Mouse (Mus musculus) forebrain, embryonic 10.5 days (tissue): ENCODE measurements around the gene Map3k6. TPM values are rescaled to one million over a fixed set of nuclear protein-coding genes. Genes with fewer than 3 reads are reported as not detected.

ENCODE experiments used
- DNase-seq: peaks from one replicate; pipeline ENCODE4 v3.0.0-alpha.2; 2017; ENCODE audit warnings: low spot score; ENCODE audit errors: extremely low spot score
- H3K27ac ChIP-seq: fragments of 300-500 bp; sonication (generic); 2 replicates; pipeline ENCODE4 v1.5.1; 2016; ENCODE audit warnings: mild to moderate bottlenecking
- H3K27me3 ChIP-seq: fragments of 300-500 bp; sonication (generic); 2 replicates; pipeline ENCODE4 v1.6.1; 2016; ENCODE audit warnings: mild to moderate bottlenecking; ENCODE audit not compliant: poor library complexity, severe bottlenecking
- H3K36me3 ChIP-seq: fragments of 300-500 bp; sonication (generic); replicated peaks from 2 replicates; pipeline ENCODE4 v1.6.1; 2016; ENCODE audit warnings: mild to moderate bottlenecking, moderate library complexity
- H3K4me1 ChIP-seq: fragments of 300-500 bp; sonication (generic); 2 replicates; pipeline ENCODE4 v1.6.1; 2016
- H3K4me3 ChIP-seq: fragments of 300-500 bp; sonication (generic); 2 replicates; pipeline ENCODE4 v1.5.1; 2016; ENCODE audit warnings: mild to moderate bottlenecking, moderate library complexity
- H3K9me3 ChIP-seq: fragments of 300-500 bp; sonication (generic); 2 replicates; pipeline ENCODE4 v1.6.1; 2016; ENCODE audit warnings: mild to moderate bottlenecking, moderate library complexity
- whole genome bisulfite sequencing: fragments of 180-500 bp; shearing (Covaris S2); methylation state at CpG from one replicate; pipeline ENCODE4 v1.1.7; 2016; 5-methylcytosine and 5-hydroxymethylcytosine counted together
- microRNA-seq: library from miRNA; unstranded; fragments of <30 nt; microRNA quantifications from one replicate; pipeline ENCODE4, GENCODE M21; 2017
- polyA plus RNA-seq: library from polyadenylated mRNA; unstranded; fragments of >200 nt; fragmentation: Nextera tagmentation; extraction: Ambion mirVana; gene quantifications from 2 replicates; pipeline ENCODE4 v1.2.1, GENCODE M21; 2016

Gene Map3k6
- polyA plus RNA-seq, 1 experiment from 2014 or later, result 1.8 TPM

- peaks cover 21% of the 10 kb centered on the region for H3K27me3 ChIP-seq
- 0 out of 2 replicates have a peak overlapping the region, but pooled peaks have one; percentile 9 for H3K4me3 ChIP-seq
- 2% methylated on average over 5 of the region's 5 CpGs for WGBS
- peaks cover 47% of the 10 kb centered on the region for H3K4me1 ChIP-seq
- H3K9me3 ChIP-seq, result no peaks in the 10 kb centered on the region
- H3K27ac ChIP-seq, result 0 out of 2 replicates have a peak overlapping the region, but pooled peaks have one; percentile 20
- peak; percentile 75 for DNase-seq
- H3K36me3 ChIP-seq, result peaks cover 59% of the 10 kb centered on the region
These were observed 57.2 kb downstream of the Map3k6 start for GRCm38 (mm10) chr4:133297801-133298238.

GRCm38 (mm10) chr4:133298516-133299365 lies 58.1 kb downstream of the Map3k6 start:
- Histone ChIP-seq H3K36me3 (peaks cover 68% of the 10 kb centered on the region), H3K4me1 (peaks cover 38% of the 10 kb centered on the region), H3K27ac (peak overlapping the region; percentile 40; the same call in 1 of the 2 replicates), H3K9me3 (no peaks in the 10 kb centered on the region), H3K27me3 (peaks cover 15% of the 10 kb centered on the region), H3K4me3 (no peak overlapping the region; the same call in 1 of the 2 replicates)
- WGBS, result 29% methylated on average over 12 of the region's 12 CpGs
- no peak for DNase-seq

- peaks cover 72% of the 10 kb centered on the region for H3K36me3 ChIP-seq
- peaks cover 5% of the 10 kb centered on the region for H3K27me3 ChIP-seq
- no peak overlapping the region for H3K4me3 ChIP-seq
- 79% methylated on average over 5 of the region's 5 CpGs for WGBS
- DNase-seq, result no peak
- peaks cover 30% of the 10 kb centered on the region for H3K4me1 ChIP-seq
- H3K9me3 ChIP-seq, result no peaks in the 10 kb centered on the region
- no peak overlapping the region for H3K27ac ChIP-seq
These were observed 59.1 kb downstream of the Map3k6 start for GRCm38 (mm10) chr4:133299701-133300100.

- DNase-seq, result no peak
- Histone ChIP-seq H3K9me3 (no peaks in the 10 kb centered on the region), H3K27me3 (no peaks in the 10 kb centered on the region; the same call in 1 of the 2 replicates), H3K4me3 (no peak overlapping the region), H3K36me3 (peaks cover 70% of the 10 kb centered on the region), H3K4me1 (peaks cover 30% of the 10 kb centered on the region), H3K27ac (no peak overlapping the region)
- WGBS, result 90% methylated on average over 11 of the region's 11 CpGs
These were observed 59.8 kb downstream of the Map3k6 start for GRCm38 (mm10) chr4:133300421-133300820.

GRCm38 (mm10) chr4:133301802-133302201 lies 61.2 kb downstream of the Map3k6 start:
- no peaks in the 10 kb centered on the region for H3K9me3 ChIP-seq
- peaks cover 61% of the 10 kb centered on the region for H3K36me3 ChIP-seq

More at GRCm38 (mm10) chr4:133301802-133302201, 61.2 kb downstream of the Map3k6 start:
- WGBS, result 27% methylated on average over 4 of the region's 4 CpGs
- Histone ChIP-seq H3K4me1 (peaks cover 30% of the 10 kb centered on the region), H3K27me3 (no peaks in the 10 kb centered on the region; the same call in 1 of the 2 replicates), H3K27ac (no peak overlapping the region), H3K4me3 (no peak overlapping the region)
- DNase-seq, result peak; percentile 76

Small RNA genes lying within 50 kb of the gene (microRNA-seq; reads per million reads assigned to microRNA genes)
- 2.4 reads per million for gene Mir7017

Other genes with a start within 250 kb of the Map3k6 start
- 5.8 and 7.4 TPM in 2 replicates for gene Ahdc1, start 229.6 kb upstream of the Map3k6 start, polyA plus RNA-seq
- 47.4 and 49.1 TPM in 2 replicates for gene Wasf2, start 110.3 kb upstream of the Map3k6 start, polyA plus RNA-seq
- 1.2 and 2.5 TPM in 2 replicates for gene Cd164l2, start 28.7 kb upstream of the Map3k6 start, polyA plus RNA-seq
- gene Gpr3, start 28.3 kb upstream of the Map3k6 start, polyA plus RNA-seq, result 0.06 and 0.27 TPM in 2 replicates
- 0.67 and 1.0 TPM in 2 replicates for gene Sytl1, start 22.3 kb downstream of the Map3k6 start, polyA plus RNA-seq
- gene Tmem222, start 37.0 kb downstream of the Map3k6 start, polyA plus RNA-seq, result 85.8 and 91.6 TPM in 2 replicates
- 16.8 and 17.0 TPM in 2 replicates for gene Wdtc1, start 112.7 kb downstream of the Map3k6 start, polyA plus RNA-seq
- 7.9 and 8.1 TPM in 2 replicates for gene Slc9a1, start 128.9 kb downstream of the Map3k6 start, polyA plus RNA-seq
- 0.71 and 1.2 TPM in 2 replicates for gene Tent5b, start 239.3 kb downstream of the Map3k6 start, polyA plus RNA-seq